Mouse (Mus musculus) heart, embryonic 13.5 days (tissue): ENCODE data around the gene Tas2r144. TPM values are rescaled to one million over a fixed set of nuclear protein-coding genes. Genes with fewer than 3 reads are reported as not detected.
A peak's percentile ranks its signal among the peaks of the same experiment; 100 is the strongest.

Source experiments
- ATAC-seq: fragments of 200-750 bp; cut with Nextera tagmentation; 2 replicates; pipeline ENCODE4 v1.8.0; 2017; ENCODE audit warnings: moderate TSS enrichment; ENCODE audit not compliant: insufficient number of reproducible peaks, low FRiP score, low TSS enrichment; ENCODE audit errors: extremely low read depth
- H3K27ac ChIP-seq: fragments of 300-500 bp; sonication (generic); replicated peaks from 2 replicates; pipeline ENCODE4 v1.5.1; 2015; ENCODE audit warnings: moderate library complexity, mild to moderate bottlenecking, inconsistent platforms
- H3K27me3 ChIP-seq: fragments of 300-500 bp; sonication (generic); replicated peaks from 2 replicates; pipeline ENCODE4 v1.6.1; 2015; ENCODE audit warnings: mild to moderate bottlenecking, inconsistent platforms
- H3K36me3 ChIP-seq: fragments of 300-500 bp; sonication (generic); 2 replicates; pipeline ENCODE4 v1.6.1; 2015; ENCODE audit warnings: mild to moderate bottlenecking, inconsistent platforms
- H3K4me1 ChIP-seq: fragments of 300-500 bp; sonication (generic); 2 replicates; pipeline ENCODE4 v1.6.1; 2015; ENCODE audit warnings: inconsistent platforms
- H3K4me2 ChIP-seq: fragments of 300-500 bp; sonication (generic); 2 replicates; pipeline ENCODE4 v1.6.1; 2015; ENCODE audit warnings: inconsistent platforms, mild to moderate bottlenecking, moderate library complexity
- H3K4me3 ChIP-seq: fragments of 300-500 bp; sonication (generic); 2 replicates; pipeline ENCODE4 v1.5.1; 2015; ENCODE audit warnings: moderate library complexity, mild to moderate bottlenecking, inconsistent platforms
- H3K9ac ChIP-seq: fragments of 300-500 bp; sonication (generic); 2 replicates; pipeline ENCODE4 v1.6.1; 2015; ENCODE audit warnings: inconsistent platforms, mild to moderate bottlenecking, moderate library complexity
- H3K9me3 ChIP-seq: fragments of 300-500 bp; sonication (generic); 2 replicates; pipeline ENCODE4 v1.6.1; 2016; ENCODE audit warnings: inconsistent platforms
- WGBS: fragments of 180-500 bp; shearing (Covaris S2); methylation state at CpG from one replicate; pipeline ENCODE4 v1.1.7; 2015; ENCODE audit warnings: mixed read lengths; 5-methylcytosine and 5-hydroxymethylcytosine counted together
- polyA plus RNA-seq: library from polyadenylated mRNA; unstranded; fragments of >200 nt; fragmentation: Nextera tagmentation; extraction: Ambion mirVana; gene quantifications from 2 replicates; pipeline ENCODE4 v1.2.1, GENCODE M21; 2015

The Tas2r144 gene
- polyA plus RNA-seq, 1 experiment from 2014 or later, result not detected

GRCm38 (mm10) chr6:42241311-42242045 is 26.4 kb downstream of the Tas2r144 start:
- WGBS, result 72% methylated on average over 6 of the region's 6 CpGs
- Histone ChIP-seq H3K27me3 (peaks cover 3% of the 10 kb centered on the region), H3K36me3 (no peaks in the 10 kb centered on the region), H3K4me3 (no peak overlapping the region), H3K4me2 (no peak overlapping the region), H3K9ac (no peak overlapping the region), H3K27ac (no peak overlapping the region), H3K4me1 (peaks cover 6% of the 10 kb centered on the region), H3K9me3 (no peaks in the 10 kb centered on the region)
- no peak for ATAC-seq

GRCm38 (mm10) chr6:42245711-42246353 is 30.7 kb downstream of the Tas2r144 start, which contains the start of gene Gstk1:
Gstk1 (plus strand) TSS chr6:42245935.
- Histone ChIP-seq H3K9me3 (no peaks in the 10 kb centered on the region), H3K4me1 (peaks cover 7% of the 10 kb centered on the region), H3K4me3 (peak within 1 kb of the TSS; percentile 59), H3K4me2 (peak within 1 kb of the TSS; percentile 86), H3K9ac (peak within 1 kb of the TSS; percentile 78), H3K27me3 (peaks cover 17% of the 10 kb centered on the region), H3K27ac (no peak within 1 kb of the TSS), H3K36me3 (no peaks in the 10 kb centered on the region)
- ATAC-seq, result peak; percentile 92
- 2% methylated on average over 28 of the region's 28 CpGs for WGBS

- WGBS, result 16% methylated on average over 8 of the region's 8 CpGs
- Histone ChIP-seq H3K4me3 (no peak overlapping the region), H3K36me3 (no peaks in the 10 kb centered on the region), H3K4me2 (no peak overlapping the region), H3K9me3 (no peaks in the 10 kb centered on the region), H3K9ac (no peak overlapping the region), H3K27me3 (peaks cover 17% of the 10 kb centered on the region), H3K27ac (no peak overlapping the region), H3K4me1 (peaks cover 7% of the 10 kb centered on the region)
- ATAC-seq, result no peak
These were observed 32.0 kb downstream of the Tas2r144 start for GRCm38 (mm10) chr6:42247173-42247572.

GRCm38 (mm10) chr6:42247981-42248380 is 32.9 kb downstream of the Tas2r144 start:
- Histone ChIP-seq H3K36me3 (no peaks in the 10 kb centered on the region), H3K9me3 (no peaks in the 10 kb centered on the region), H3K27ac (no peak overlapping the region), H3K4me1 (peaks cover 7% of the 10 kb centered on the region), H3K9ac (no peak overlapping the region), H3K27me3 (peaks cover 17% of the 10 kb centered on the region), H3K4me2 (no peak overlapping the region), H3K4me3 (no peak overlapping the region)
- 93% methylated on average over 1 of the region's 1 CpGs for WGBS
- no peak for ATAC-seq

- ATAC-seq, result no peak
- Histone ChIP-seq H3K9me3 (no peaks in the 10 kb centered on the region), H3K27ac (no peak overlapping the region), H3K9ac (no peak overlapping the region), H3K4me3 (no peak overlapping the region), H3K4me1 (no peaks in the 10 kb centered on the region), H3K36me3 (no peaks in the 10 kb centered on the region), H3K4me2 (no peak overlapping the region), H3K27me3 (peaks cover 11% of the 10 kb centered on the region)
- 75% methylated on average over 4 of the region's 4 CpGs for WGBS
These were observed 36.7 kb downstream of the Tas2r144 start for GRCm38 (mm10) chr6:42251791-42252190.

- H3K9ac ChIP-seq, result no peak overlapping the region
- H3K27me3 ChIP-seq, result no peaks in the 10 kb centered on the region; the same call in 1 of the 2 replicates
- no peaks in the 10 kb centered on the region for H3K9me3 ChIP-seq
- ATAC-seq, result no peak
- H3K4me2 ChIP-seq, result no peak overlapping the region
- WGBS, result 71% methylated on average over 2 of the region's 2 CpGs
- peaks cover 5% of the 10 kb centered on the region; the same call in 1 of the 2 replicates for H3K4me1 ChIP-seq
- no peaks in the 10 kb centered on the region for H3K36me3 ChIP-seq
- H3K27ac ChIP-seq, result no peak overlapping the region
- no peak overlapping the region for H3K4me3 ChIP-seq
These were observed 38.0 kb downstream of the Tas2r144 start for GRCm38 (mm10) chr6:42253103-42253502.

- no peak overlapping the region for H3K27ac ChIP-seq
- 17% methylated on average over 11 of the region's 11 CpGs for WGBS
- H3K9me3 ChIP-seq, result no peaks in the 10 kb centered on the region
- H3K36me3 ChIP-seq, result no peaks in the 10 kb centered on the region
- no peak overlapping the region for H3K9ac ChIP-seq
- no peak for ATAC-seq
- no peak overlapping the region for H3K4me3 ChIP-seq
- H3K4me2 ChIP-seq, result peak overlapping the region; percentile 30
- peaks cover 14% of the 10 kb centered on the region for H3K27me3 ChIP-seq
- H3K4me1 ChIP-seq, result peaks cover 8% of the 10 kb centered on the region
These were observed 42.3 kb downstream of the Tas2r144 start for GRCm38 (mm10) chr6:42257303-42257863.

GRCm38 (mm10) chr6:42260430-42260829 is 45.3 kb downstream of the Tas2r144 start:
- Histone ChIP-seq H3K27me3 (peaks cover 14% of the 10 kb centered on the region), H3K9ac (no peak overlapping the region), H3K4me1 (peaks cover 12% of the 10 kb centered on the region), H3K36me3 (no peaks in the 10 kb centered on the region), H3K4me2 (no peak overlapping the region), H3K27ac (no peak overlapping the region), H3K4me3 (no peak overlapping the region), H3K9me3 (no peaks in the 10 kb centered on the region)
- no peak for ATAC-seq
- WGBS, result 45% methylated on average over 6 of the region's 6 CpGs

GRCm38 (mm10) chr6:42261524-42262170 is 46.5 kb downstream of the Tas2r144 start, which contains the start of gene Tmem139:
Tmem139 (plus strand) TSS chr6:42261970.
- Histone ChIP-seq H3K4me3 (peak within 1 kb of the TSS; percentile 25), H3K4me1 (peaks cover 21% of the 10 kb centered on the region), H3K36me3 (no peaks in the 10 kb centered on the region), H3K4me2 (peak within 1 kb of the TSS; percentile 63), H3K9ac (peak within 1 kb of the TSS; percentile 8), H3K27me3 (peaks cover 14% of the 10 kb centered on the region), H3K27ac (no peak within 1 kb of the TSS), H3K9me3 (no peaks in the 10 kb centered on the region)
- 14% methylated on average over 20 of the region's 20 CpGs for WGBS
- no peak for ATAC-seq

GRCm38 (mm10) chr6:42264626-42265312 is 49.6 kb downstream of the Tas2r144 start, which contains the start of gene Casp2:
Casp2 (plus strand) TSS chr6:42264985.
- peak; percentile 97 for ATAC-seq
- Histone ChIP-seq H3K27me3 (peaks cover 10% of the 10 kb centered on the region), H3K4me1 (peaks cover 35% of the 10 kb centered on the region), H3K4me2 (peak within 1 kb of the TSS; percentile 76), H3K36me3 (peaks cover 26% of the 10 kb centered on the region), H3K9me3 (no peaks in the 10 kb centered on the region), H3K4me3 (peak within 1 kb of the TSS; percentile 90), H3K9ac (peak within 1 kb of the TSS; percentile 97), H3K27ac (peak within 1 kb of the TSS; percentile 92)
- WGBS, result under 1% methylated on average over 46 of the region's 51 CpGs
